ENCODE assay signal across 25 mouse cellular contexts in the genomic region with DNA sequence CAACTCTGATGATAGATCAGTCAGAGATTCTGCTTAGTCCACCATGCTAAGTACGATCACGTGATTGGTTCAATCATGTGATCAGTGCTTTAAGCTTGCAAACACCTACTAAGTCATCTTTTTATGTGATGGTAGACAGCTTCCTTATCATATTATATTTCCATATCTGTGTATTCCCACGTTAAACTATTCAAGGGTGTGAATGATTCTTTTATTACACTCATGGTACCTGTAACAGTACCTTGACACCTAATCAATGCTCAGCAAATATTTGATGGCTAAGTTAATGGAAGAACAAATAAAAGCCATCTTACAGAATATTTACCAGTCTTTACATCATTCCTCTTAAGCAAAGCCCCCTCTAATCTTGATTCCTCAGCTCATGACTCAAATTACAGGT.
"Had no signal": no experiment of that assay in that cellular context is flagged by ENCODE, and none has a peak within 500 bp of the region (broad histone marks: within the 10 kb centered on the region; RNA-seq: fewer than 3 reads in every experiment).

No protein-coding gene starts in this region.

- ATAC-seq: hindbrain, embryonic 16.5 days; inflammation-experienced regulatory T-cells, adult 6 months; intestine, embryonic 15.5 days; intestine, postnatal 0 days; liver, embryonic 12.5 days had no signal

- H3K4me2 ChIP-seq: heart, embryonic 12.5 days; hindbrain, embryonic 12.5 days; hindbrain, embryonic 14.5 days; intestine, embryonic 15.5 days; limb, embryonic 13.5 days; limb, embryonic 15.5 days; liver, embryonic 12.5 days had no signal

- H3K9me3 ChIP-seq: heart, embryonic 10.5 days; heart, embryonic 12.5 days; hindbrain, embryonic 10.5 days; hindbrain, embryonic 12.5 days; intestine, embryonic 15.5 days; limb, embryonic 13.5 days; limb, embryonic 15.5 days; liver, embryonic 12.5 days had no signal

- H3K36me3 ChIP-seq: heart, embryonic 10.5 days; heart, embryonic 12.5 days; hindbrain, embryonic 10.5 days; hindbrain, embryonic 12.5 days; intestine, embryonic 15.5 days; limb, embryonic 13.5 days; limb, embryonic 15.5 days; liver, embryonic 12.5 days had no signal

- H3K9ac ChIP-seq: heart, embryonic 12.5 days; hindbrain, embryonic 12.5 days; hindbrain, embryonic 14.5 days; intestine, embryonic 15.5 days; limb, embryonic 13.5 days; limb, embryonic 15.5 days; liver, embryonic 12.5 days had no signal

- H3K4me1 ChIP-seq: heart, embryonic 10.5 days; heart, embryonic 12.5 days; hindbrain, embryonic 10.5 days; hindbrain, embryonic 12.5 days; intestine, embryonic 15.5 days; limb, embryonic 13.5 days; limb, embryonic 15.5 days; liver, embryonic 12.5 days had no signal

- H3K27me3 ChIP-seq: heart, embryonic 12.5 days; hindbrain, embryonic 12.5 days; intestine, embryonic 15.5 days; limb, embryonic 13.5 days; limb, embryonic 15.5 days; liver, embryonic 12.5 days had no signal

- DNase-seq: gastrocnemius, adult 2 months; gastrocnemius, postnatal 10 days; gastrocnemius, postnatal 25 days; heart, adult 18-20 months; heart, postnatal 10 days; heart, postnatal 4 days; kidney, adult 18-20 months; kidney, adult 8-10 months; kidney, postnatal 10 days; kidney, postnatal 25 days; kidney, postnatal 4 days had no signal

- H3K4me3 ChIP-seq: gastrocnemius, adult 2 months; heart, embryonic 10.5 days; heart, embryonic 12.5 days; hindbrain, embryonic 10.5 days; hindbrain, embryonic 12.5 days; intestine, embryonic 15.5 days; layer of hippocampus, adult 2 months; left cerebral cortex, adult 2 months; limb, embryonic 13.5 days; limb, embryonic 15.5 days; liver, embryonic 12.5 days had no signal

- H3K27ac ChIP-seq: gastrocnemius, adult 2 months; heart, embryonic 10.5 days; hindbrain, embryonic 10.5 days; hindbrain, embryonic 12.5 days; hindbrain, embryonic 14.5 days; intestine, embryonic 15.5 days; layer of hippocampus, adult 2 months; left cerebral cortex, adult 2 months; limb, embryonic 13.5 days; limb, embryonic 15.5 days; liver, embryonic 12.5 days had no signal
